Mouse (Mus musculus) embryonic facial prominence, embryonic 11.5 days (tissue): ENCODE data around the gene Polrmt. TPM values are rescaled to one million over a fixed set of nuclear protein-coding genes. Genes with fewer than 3 reads are reported as not detected.
A peak's percentile ranks its signal among the peaks of the same experiment; 100 is the strongest.

Experiments used
- ATAC-seq: fragments of 200-750 bp; cut with Nextera tagmentation; replicated peaks from 2 replicates; pipeline ENCODE4 v1.8.0; 2017; ENCODE audit warnings: low read depth; ENCODE audit not compliant: insufficient number of reproducible peaks, low FRiP score, low TSS enrichment
- DNase-seq: peaks from one replicate; pipeline ENCODE4 v3.0.0-alpha.2; 2015; ENCODE audit warnings: low spot score
- H3K27ac ChIP-seq: fragments of 300-500 bp; sonication (generic); replicated peaks from 2 replicates; pipeline ENCODE4 v1.5.1; 2014; ENCODE audit warnings: mild to moderate bottlenecking, low read depth, low read length, control low read depth
- H3K27me3 ChIP-seq: fragments of 300-500 bp; sonication (generic); 2 replicates; pipeline ENCODE4 v1.6.1; 2014; ENCODE audit warnings: mild to moderate bottlenecking, low read length, moderate library complexity, mixed read lengths; ENCODE audit not compliant: control insufficient read depth, insufficient read depth
- H3K36me3 ChIP-seq: fragments of 300-500 bp; sonication (generic); replicated peaks from 2 replicates; pipeline ENCODE4 v1.6.1; 2014; ENCODE audit warnings: low read depth, mild to moderate bottlenecking, low read length, moderate library complexity, mixed read lengths; ENCODE audit not compliant: control insufficient read depth, insufficient read depth
- H3K4me1 ChIP-seq: fragments of 300-500 bp; sonication (generic); 2 replicates; pipeline ENCODE4 v1.6.1; 2014; ENCODE audit warnings: low read length, mixed read lengths; ENCODE audit not compliant: control insufficient read depth, insufficient read depth
- H3K4me2 ChIP-seq: fragments of 300-500 bp; sonication (generic); 2 replicates; pipeline ENCODE4 v1.6.1; 2014; ENCODE audit warnings: low read depth, mild to moderate bottlenecking, control low read depth, low read length, moderate library complexity
- H3K4me3 ChIP-seq: fragments of 300-500 bp; sonication (generic); 2 replicates; pipeline ENCODE4 v1.5.1; 2014; ENCODE audit warnings: low read depth, low read length, control low read depth
- H3K9ac ChIP-seq: fragments of 300-500 bp; sonication (generic); replicated peaks from 2 replicates; pipeline ENCODE4 v1.6.1; 2014; ENCODE audit warnings: mild to moderate bottlenecking, control low read depth, low read length
- H3K9me3 ChIP-seq: fragments of 300-500 bp; sonication (generic); replicated peaks from 2 replicates; pipeline ENCODE4 v1.6.1; 2016; ENCODE audit warnings: mild to moderate bottlenecking, low read length, inconsistent platforms, mixed read lengths; ENCODE audit not compliant: control insufficient read depth
- WGBS: fragments of 180-500 bp; shearing (Covaris S2); extraction: QIAGEN DNeasy Blood & Tissue Kit; methylation state at CpG from one replicate; pipeline ENCODE4 v1.1.7; 2014; 5-methylcytosine and 5-hydroxymethylcytosine counted together
- polyA plus RNA-seq: library from polyadenylated mRNA; unstranded; fragments of >200 nt; fragmentation: Nextera tagmentation; extraction: Ambion mirVana; gene quantifications from 2 replicates; pipeline ENCODE4 v1.2.1, GENCODE M21; 2014

The Polrmt gene
- polyA plus RNA-seq, 1 experiment from 2014 or later = 30.5 TPM

GRCm38 (mm10) chr10:79769329-79769728 is 22.9 kb upstream of the Polrmt start:
- no peak overlapping the region for H3K9ac ChIP-seq
- H3K9me3 ChIP-seq = no peaks in the 10 kb centered on the region
- no peak overlapping the region for H3K4me3 ChIP-seq
- H3K36me3 ChIP-seq = no peaks in the 10 kb centered on the region
- H3K4me2 ChIP-seq = no peak overlapping the region
- ATAC-seq = no peak
- no peaks in the 10 kb centered on the region for H3K27me3 ChIP-seq
- DNase-seq = no peak
- 54% methylated on average over 4 of the region's 4 CpGs for WGBS
- H3K27ac ChIP-seq = no peak overlapping the region
- peaks cover 13% of the 10 kb centered on the region for H3K4me1 ChIP-seq

- Histone ChIP-seq H3K4me3 (no peak overlapping the region), H3K27ac (no peak overlapping the region), H3K27me3 (no peaks in the 10 kb centered on the region), H3K9ac (no peak overlapping the region), H3K9me3 (no peaks in the 10 kb centered on the region), H3K36me3 (no peaks in the 10 kb centered on the region; the same call in 1 of the 2 replicates), H3K4me1 (peaks cover 13% of the 10 kb centered on the region), H3K4me2 (no peak overlapping the region)
- peak; percentile 87 for DNase-seq
- no peak for ATAC-seq
- 2% methylated on average over 5 of the region's 5 CpGs for WGBS
Measured at GRCm38 (mm10) chr10:79768400-79768799, 22.0 kb upstream of the Polrmt start.

GRCm38 (mm10) chr10:79767372-79768244 is 21.2 kb upstream of the Polrmt start:
- peak overlapping the region; percentile 91 for H3K4me3 ChIP-seq
- H3K9ac ChIP-seq = peak overlapping the region; percentile 28; the same call in 1 of the 2 replicates
- DNase-seq (peak; percentile 96), ATAC-seq (peak; percentile 79)
- no peaks in the 10 kb centered on the region for H3K27me3 ChIP-seq
- peaks cover 13% of the 10 kb centered on the region for H3K4me1 ChIP-seq
- peak overlapping the region; percentile 90 for H3K4me2 ChIP-seq
- H3K36me3 ChIP-seq = no peaks in the 10 kb centered on the region; the same call in 1 of the 2 replicates
- WGBS = 11% methylated on average over 40 of the region's 40 CpGs
- H3K27ac ChIP-seq = peak overlapping the region; percentile 88; the same call in 1 of the 2 replicates
- H3K9me3 ChIP-seq = no peaks in the 10 kb centered on the region

GRCm38 (mm10) chr10:79766508-79767325 is 20.3 kb upstream of the Polrmt start, which contains the start of gene Rnf126:
Gene Rnf126, minus strand, starts transcription at chr10:79766952.
- peak within 1 kb of the TSS; percentile 91 for H3K4me3 ChIP-seq
- no peaks in the 10 kb centered on the region for H3K27me3 ChIP-seq
- H3K27ac ChIP-seq = peak within 1 kb of the TSS; percentile 88
- peaks cover 3% of the 10 kb centered on the region for H3K36me3 ChIP-seq
- ATAC-seq (peak; percentile 86), DNase-seq (peak; percentile 100)
- no peaks in the 10 kb centered on the region for H3K9me3 ChIP-seq
- WGBS = under 1% methylated on average over 86 of the region's 101 CpGs
- peak within 1 kb of the TSS; percentile 90 for H3K4me2 ChIP-seq
- peaks cover 13% of the 10 kb centered on the region for H3K4me1 ChIP-seq
- peak within 1 kb of the TSS; percentile 91 for H3K9ac ChIP-seq

GRCm38 (mm10) chr10:79766001-79766507 is 19.7 kb upstream of the Polrmt start:
- Histone ChIP-seq H3K9ac (peak overlapping the region; percentile 91), H3K4me3 (peak overlapping the region; percentile 91), H3K27ac (peak overlapping the region; percentile 88), H3K9me3 (no peaks in the 10 kb centered on the region), H3K4me2 (peak overlapping the region; percentile 90), H3K36me3 (peaks cover 4% of the 10 kb centered on the region), H3K4me1 (peaks cover 13% of the 10 kb centered on the region), H3K27me3 (no peaks in the 10 kb centered on the region)
- ATAC-seq = peak; percentile 11; the same call in 1 of the 2 replicates
- 11% methylated on average over 14 of the region's 16 CpGs for WGBS
- DNase-seq = no peak

GRCm38 (mm10) chr10:79765228-79765745 is 18.9 kb upstream of the Polrmt start:
- Histone ChIP-seq H3K9ac (no peak overlapping the region; the same call in none of the 2 replicates), H3K27me3 (no peaks in the 10 kb centered on the region), H3K9me3 (no peaks in the 10 kb centered on the region), H3K4me1 (peaks cover 13% of the 10 kb centered on the region), H3K36me3 (peaks cover 8% of the 10 kb centered on the region), H3K27ac (no peak overlapping the region), H3K4me3 (peak overlapping the region; percentile 91; the same call in 1 of the 2 replicates), H3K4me2 (peak overlapping the region; percentile 90)
- DNase-seq (no peak), ATAC-seq (no peak)
- 85% methylated on average over 2 of the region's 2 CpGs for WGBS

- Histone ChIP-seq H3K4me2 (no peak overlapping the region), H3K27me3 (no peaks in the 10 kb centered on the region), H3K4me1 (peaks cover 13% of the 10 kb centered on the region), H3K9ac (no peak overlapping the region), H3K27ac (no peak overlapping the region), H3K4me3 (no peak overlapping the region), H3K36me3 (peaks cover 8% of the 10 kb centered on the region), H3K9me3 (no peaks in the 10 kb centered on the region)
- WGBS = 86% methylated on average over 7 of the region's 7 CpGs
- ATAC-seq (no peak), DNase-seq (no peak)
Measured at GRCm38 (mm10) chr10:79764234-79764633, 17.9 kb upstream of the Polrmt start.
